Mouse (Mus musculus) Patski (cell line): ENCODE measurements around the gene Srgap3. TPM values are rescaled to one million over a fixed set of nuclear protein-coding genes. Genes with fewer than 3 reads are reported as not detected.
A peak's percentile ranks its signal among the peaks of the same experiment; 100 is the strongest.
"Not testable (repeated sequence)": the region's sequence is repeated elsewhere in the genome, so short reads cannot be mapped to it uniquely, and the experiment has no call there.

Source experiments
- ATAC-seq: fragments of 100-300 bp; one replicate; pipeline ENCODE4 v1.8.0; 2021
- CTCF ChIA-PET: fragments of 350-600 bp; sonication (Branson Sonifier 250); formaldehyde crosslinking; loops from one replicate; lab custom pipeline; 2022; ENCODE audit warnings: inconsistent platforms; lab: Charles Lee
- POLR2A ChIA-PET: fragments of 350-600 bp; sonication (Branson Sonifier 250); formaldehyde crosslinking; loops from one replicate; lab custom pipeline; 2022; ENCODE audit warnings: antibody characterized with exemption, inconsistent platforms; lab: Charles Lee
- DNase-seq: peaks from one replicate; pipeline ENCODE4 v3.0.0-alpha.2; 2011; ENCODE audit warnings: low read depth, low spot score
- H3K27me3 ChIP-seq: fragments of 371-371 bp; one replicate; pipeline ENCODE4 v1.5.1; 2021
- CTCF ChIP-seq: fragments of 100-300 bp; IDR thresholded peaks from one replicate; pipeline ENCODE4 v1.5.1; 2021
- in situ Hi-C: fragments of 300-500 bp; cut with MboI; formaldehyde crosslinking; loops from 3 replicates; pipeline ENCODE4 v1.11.1; 2018; ENCODE audit warnings: low pct_unique_long_range_greater_than_20kb, mixed read lengths
- polyA plus RNA-seq: library from polyadenylated mRNA; unstranded; gene quantifications from one replicate; pipeline ENCODE4 v1.2.3, GENCODE M21; 2021

Gene Srgap3
- polyA plus RNA-seq, 1 experiment from 2014 or later: 37.7 TPM

DNA sequence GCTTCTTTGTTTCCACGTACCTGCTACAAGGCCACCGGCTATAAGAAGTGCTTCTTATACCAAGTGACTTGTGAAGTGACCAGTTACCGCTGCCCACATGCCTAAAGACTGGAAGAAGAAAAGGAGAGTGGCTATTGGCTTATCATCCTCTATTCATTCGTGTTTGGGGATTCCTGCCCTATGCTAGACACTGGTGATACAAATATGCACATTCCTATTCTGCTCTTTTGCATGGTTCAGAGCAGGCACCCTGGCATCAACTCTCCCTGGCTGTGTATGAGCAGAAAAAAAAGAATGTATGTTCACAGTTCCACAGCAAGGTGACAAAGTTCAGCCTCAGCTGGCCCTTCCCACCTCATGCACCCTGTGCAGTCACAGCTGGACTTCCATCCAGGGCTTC, 81.0 kb downstream of the Srgap3 start:
- no peak for TF ChIP-seq CTCF
- CTCF ChIA-PET: interaction anchor here (1.2 kb wide), 1 partner anchor 24 kb away, joined by 3 read pairs; no protein-coding TSS in a partner anchor
- POLR2A ChIA-PET: no interaction called here
- in situ Hi-C loops: no loop called here
- no peaks in the 10 kb centered on the region for H3K27me3 ChIP-seq
- ATAC-seq (peak; percentile 80), DNase-seq (no peak)

DNA sequence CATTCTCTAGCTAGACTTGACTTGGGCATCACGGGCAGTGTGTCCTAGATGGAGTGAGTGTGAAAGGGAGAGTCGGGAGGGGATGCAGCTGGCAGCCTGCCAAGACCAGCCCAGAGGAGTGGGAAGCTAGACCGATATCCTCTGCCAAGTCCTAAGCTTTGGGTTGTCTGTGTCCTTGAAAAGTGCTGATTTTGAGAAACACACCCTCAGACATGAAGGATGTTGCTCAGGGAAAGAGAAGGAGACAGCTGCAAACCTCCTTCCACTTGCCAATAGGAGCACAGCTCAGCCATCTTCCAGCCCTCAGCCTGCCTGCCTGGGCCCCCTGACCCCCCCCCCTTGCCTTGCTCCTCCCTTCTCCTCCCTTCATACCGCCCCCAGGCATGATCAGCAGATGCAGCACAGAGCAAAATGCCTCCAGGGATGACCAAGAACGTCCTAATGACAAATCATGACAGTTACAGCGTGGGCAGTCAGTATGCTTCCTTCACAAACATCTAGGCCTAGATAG, 82.0 kb downstream of the Srgap3 start:
- ChIA-PET CTCF (interaction anchor here (1.0 to 1.7 kb wide), 2 partner anchors 10 to 15 kb away, joined by 3 read pairs; no protein-coding TSS in a partner anchor), POLR2A (no interaction called here)
- H3K27me3 ChIP-seq: no peaks in the 10 kb centered on the region
- no peak for DNase-seq
- no peak for TF ChIP-seq CTCF
- in situ Hi-C loops: no loop called here
- ATAC-seq: no peak

GRCm38 (mm10) chr6:112862465-112862864, 84.6 kb downstream of the Srgap3 start:
- TF ChIP-seq CTCF: no peak
- in situ Hi-C loops: no loop called here
- H3K27me3 ChIP-seq: no peaks in the 10 kb centered on the region
- DNase-seq (no peak), ATAC-seq (no peak)
- ChIA-PET CTCF (no interaction called here), POLR2A (no interaction called here)

DNA sequence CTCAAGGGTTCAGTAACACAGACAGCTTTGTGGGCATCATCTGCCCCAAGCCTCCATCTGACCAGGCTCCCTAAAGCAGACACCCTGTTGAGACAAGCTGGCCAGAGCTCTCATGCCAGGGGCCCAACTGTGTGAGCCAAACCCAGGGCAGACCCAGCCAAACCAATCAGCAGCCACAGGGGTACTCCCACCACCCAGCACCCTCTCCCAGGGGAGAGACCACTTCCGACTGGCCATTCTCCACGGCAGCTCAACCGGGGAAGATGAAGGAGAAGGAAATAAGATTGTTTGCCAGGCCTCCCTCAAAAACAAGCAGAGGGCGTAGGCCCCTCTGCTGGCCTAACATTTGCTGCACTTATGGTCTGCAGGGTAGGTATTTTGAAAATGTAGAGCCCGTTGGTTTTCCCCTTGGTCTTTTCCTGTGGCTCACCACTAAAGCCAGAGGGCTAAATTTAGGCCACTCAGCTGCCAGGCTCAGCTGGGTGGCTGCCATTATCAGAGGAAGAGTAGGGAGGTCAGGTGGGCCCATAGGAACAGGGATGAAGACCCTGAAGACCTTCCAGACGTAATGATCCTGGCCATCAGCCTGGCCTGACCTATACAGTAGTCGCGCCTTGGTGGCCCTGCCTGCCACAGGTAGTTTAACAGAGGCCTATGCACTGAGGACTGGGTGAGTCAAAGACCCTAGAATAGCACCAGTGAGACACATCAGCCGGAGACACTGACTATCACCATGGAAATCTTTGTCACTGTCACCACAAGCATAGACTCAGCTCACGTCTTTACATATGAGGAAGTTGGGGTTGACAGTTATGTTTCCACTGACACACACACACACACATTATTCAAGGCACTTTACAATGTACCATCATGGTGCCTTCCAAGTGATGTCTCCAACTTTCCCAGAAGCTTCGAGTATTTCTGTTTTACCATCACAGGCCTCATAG, 85.4 kb downstream of the Srgap3 start:
- in situ Hi-C loops: no loop called here
- ChIA-PET CTCF (no interaction called here), POLR2A (no interaction called here)
- TF ChIP-seq CTCF: no peak
- DNase-seq (no peak), ATAC-seq (no peak)
- H3K27me3 ChIP-seq: no peaks in the 10 kb centered on the region

DNA sequence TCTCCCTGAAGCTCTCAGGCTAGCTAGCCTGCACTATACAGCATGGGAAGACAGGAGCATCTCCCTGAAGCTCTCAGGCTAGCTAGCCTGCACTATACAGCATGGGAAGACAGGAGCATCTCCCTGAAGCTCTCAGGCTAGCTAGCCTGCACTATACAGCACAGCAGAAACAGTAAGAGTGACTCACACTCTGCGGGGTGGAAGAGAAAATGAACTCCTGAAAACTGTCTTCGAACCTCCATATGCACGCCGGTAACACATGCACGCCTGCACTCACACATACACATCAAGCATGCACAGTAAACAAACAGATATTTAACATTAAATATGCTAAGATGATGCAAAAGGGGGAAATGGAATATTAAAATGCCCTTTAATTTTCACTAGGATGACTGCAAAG, 86.8 kb downstream of the Srgap3 start:
- in situ Hi-C loops, H3K27me3 ChIP-seq, POLR2A ChIA-PET, CTCF ChIA-PET, ATAC-seq, DNase-seq: not testable (repeated sequence)

- ChIA-PET POLR2A (no interaction called here), CTCF (interaction anchor here (0.9 to 1.1 kb wide), 2 partner anchors 10 to 12 kb away, joined by 3 read pairs; no protein-coding TSS in a partner anchor)
- TF ChIP-seq CTCF: no peak
- no peak for DNase-seq
- ATAC-seq: no peak
- in situ Hi-C loops: no loop called here
- H3K27me3 ChIP-seq: no peaks in the 10 kb centered on the region
These were observed 90.0 kb downstream of the Srgap3 start for GRCm38 (mm10) chr6:112857057-112857456.

GRCm38 (mm10) chr6:112855183-112855582, 91.9 kb downstream of the Srgap3 start:
- in situ Hi-C loops: no loop called here
- ChIA-PET CTCF (interaction anchor here (1.1 kb wide), 1 partner anchor 10 kb away, joined by 3 read pairs; no protein-coding TSS in a partner anchor), POLR2A (no interaction called here)
- no peak for DNase-seq
- no peak for ATAC-seq
- no peak for TF ChIP-seq CTCF
- H3K27me3 ChIP-seq: no peaks in the 10 kb centered on the region

DNA sequence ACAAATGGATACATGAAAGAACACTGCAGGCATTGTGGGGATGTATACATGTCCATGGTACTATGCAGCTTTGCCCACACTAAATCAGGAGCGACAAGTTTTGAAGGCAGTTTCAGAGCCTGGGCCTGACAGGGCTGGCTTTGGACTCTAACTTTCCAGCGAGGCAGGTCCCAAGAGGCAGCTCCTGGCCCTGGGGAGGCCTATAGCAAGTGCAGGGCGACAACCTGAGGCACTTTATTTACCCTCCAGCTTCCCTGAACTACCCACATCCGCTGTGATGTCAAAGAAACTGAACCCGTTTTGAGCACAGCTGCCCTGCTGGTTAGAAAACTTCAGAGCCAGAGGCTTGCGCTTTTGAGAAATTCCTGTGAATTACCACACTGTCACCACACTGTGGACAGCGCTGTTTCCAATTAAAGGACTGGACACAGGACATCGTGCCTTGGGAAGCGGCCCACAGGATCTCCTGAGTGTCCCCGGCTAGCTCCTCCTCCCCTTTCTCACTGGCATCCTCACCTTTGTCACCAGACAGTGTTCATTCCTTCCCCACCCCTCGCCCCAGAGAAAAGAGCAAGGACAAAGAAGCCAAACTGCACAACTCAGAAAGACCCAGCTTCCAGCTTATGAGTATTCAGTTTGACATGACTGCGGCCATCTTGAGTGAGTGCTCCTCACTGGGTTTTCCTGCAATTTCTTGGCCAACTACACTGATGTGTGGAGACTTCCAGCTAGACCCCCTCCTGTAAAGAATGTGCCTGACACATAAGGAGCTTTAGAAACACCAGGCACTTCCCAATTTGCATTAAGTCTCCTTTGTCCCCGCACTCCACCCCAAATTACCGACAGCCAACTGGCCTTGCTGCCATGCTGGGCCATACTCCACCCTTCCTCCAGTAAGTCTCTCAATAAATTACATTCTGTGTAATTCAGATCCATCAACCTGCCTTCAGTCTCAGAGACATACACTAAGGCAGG, 94.5 kb downstream of the Srgap3 start:
- no peaks in the 10 kb centered on the region for H3K27me3 ChIP-seq
- CTCF ChIA-PET: no interaction called here
- in situ Hi-C loops: no loop called here
- TF ChIP-seq CTCF: no peak
- ATAC-seq (no peak), DNase-seq (no peak)
- POLR2A ChIA-PET: interaction anchor here (0.6 kb wide), 1 partner anchor 515 kb away, joined by 7 read pairs; no protein-coding TSS in a partner anchor

GRCm38 (mm10) chr6:112850745-112851144, 96.3 kb downstream of the Srgap3 start:
- in situ Hi-C loops: no loop called here
- POLR2A ChIA-PET: no interaction called here
- CTCF ChIA-PET: no interaction called here
- no peak for TF ChIP-seq CTCF
- DNase-seq (no peak), ATAC-seq (no peak)
- no peaks in the 10 kb centered on the region for H3K27me3 ChIP-seq

DNA sequence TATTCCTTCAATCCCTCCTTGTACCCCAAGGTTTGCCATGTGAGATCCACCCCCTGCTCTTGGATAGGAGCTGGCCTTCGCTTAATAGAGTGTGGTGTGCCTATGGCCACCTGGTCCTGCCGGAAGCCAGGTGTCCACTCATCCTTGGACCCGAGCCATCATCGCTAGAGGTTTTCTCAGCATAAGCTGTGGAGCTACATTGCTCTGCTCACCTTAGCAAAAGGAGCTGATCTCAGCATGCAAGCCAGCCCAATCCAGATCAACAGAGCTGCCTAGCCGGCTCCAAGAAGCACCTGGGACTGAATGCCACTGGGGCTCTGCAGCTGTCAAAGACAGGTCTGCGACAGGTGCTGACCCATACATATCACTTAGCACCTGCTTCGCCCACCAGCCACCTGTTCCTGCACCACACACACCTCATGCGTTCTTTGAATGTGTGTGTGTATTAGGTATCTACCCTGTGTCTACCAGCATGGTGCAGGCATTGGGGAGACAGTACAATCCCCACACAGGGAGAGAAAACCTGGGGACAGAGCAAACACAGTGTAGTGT, 98.4 kb downstream of the Srgap3 start:
- H3K27me3 ChIP-seq: no peaks in the 10 kb centered on the region

More for the DNA sequence above, 98.4 kb downstream of the Srgap3 start:
- CTCF ChIA-PET: interaction anchor here (0.7 kb wide), 1 partner anchor 23 kb away, joined by 3 read pairs; no protein-coding TSS in a partner anchor
- no peak for ATAC-seq
- no peak for TF ChIP-seq CTCF
- in situ Hi-C loops: no loop called here
- DNase-seq: no peak
- POLR2A ChIA-PET: no interaction called here
